Mouse (Mus musculus): ENCODE data around the gene Capzb. TPM values are rescaled to one million over a fixed set of nuclear protein-coding genes. Genes with fewer than 3 reads are reported as not detected.

The Capzb gene
- polyA plus RNA-seq, 1 experiment from 2014 or later: 415 TPM

GRCm38 (mm10) chr4:139287122-139287863 is 94.6 kb downstream of the Capzb start:
- ATAC-seq (ENCODE audit: low FRiP score, low TSS enrichment): no peak
- H3K4me2 ChIP-seq (replicated peaks; ENCODE audit: low read depth, low read length): no peak overlapping the region
- no peaks in the 10 kb centered on the region for H3K27me3 ChIP-seq (ENCODE audit: insufficient read depth, low read length)
- no peak overlapping the region for H3K4me3 ChIP-seq (ENCODE audit: low read length)
- 66% methylated on average over 18 of the region's 18 CpGs for WGBS
- H3K27ac ChIP-seq (ENCODE audit: low read length): no peak overlapping the region
- H3K9ac ChIP-seq (replicated peaks; ENCODE audit: low read length): no peak overlapping the region
- H3K9me3 ChIP-seq (ENCODE audit: low read length): no peaks in the 10 kb centered on the region
- H3K4me1 ChIP-seq (ENCODE audit: insufficient read depth, low read length): peaks cover 26% of the 10 kb centered on the region
- H3K36me3 ChIP-seq (ENCODE audit: insufficient read depth, low read length): peaks cover 51% of the 10 kb centered on the region

GRCm38 (mm10) chr4:139289017-139289416 is 96.3 kb downstream of the Capzb start:
- Histone ChIP-seq H3K4me1 (ENCODE audit: insufficient read depth, low read length) (peaks cover 10% of the 10 kb centered on the region), H3K27ac (ENCODE audit: low read length) (no peak overlapping the region), H3K4me3 (ENCODE audit: low read length) (no peak overlapping the region), H3K4me2 (replicated peaks; ENCODE audit: low read depth, low read length) (no peak overlapping the region), H3K9me3 (ENCODE audit: low read length) (no peaks in the 10 kb centered on the region), H3K9ac (replicated peaks; ENCODE audit: low read length) (no peak overlapping the region), H3K27me3 (ENCODE audit: insufficient read depth, low read length) (no peaks in the 10 kb centered on the region), H3K36me3 (ENCODE audit: insufficient read depth, low read length) (peaks cover 47% of the 10 kb centered on the region)
- 0 out of 2 replicates have a peak, but pooled peaks have one; percentile 24 for ATAC-seq (ENCODE audit: low FRiP score, low TSS enrichment)
- 72% methylated on average over 10 of the region's 10 CpGs for WGBS

DNA sequence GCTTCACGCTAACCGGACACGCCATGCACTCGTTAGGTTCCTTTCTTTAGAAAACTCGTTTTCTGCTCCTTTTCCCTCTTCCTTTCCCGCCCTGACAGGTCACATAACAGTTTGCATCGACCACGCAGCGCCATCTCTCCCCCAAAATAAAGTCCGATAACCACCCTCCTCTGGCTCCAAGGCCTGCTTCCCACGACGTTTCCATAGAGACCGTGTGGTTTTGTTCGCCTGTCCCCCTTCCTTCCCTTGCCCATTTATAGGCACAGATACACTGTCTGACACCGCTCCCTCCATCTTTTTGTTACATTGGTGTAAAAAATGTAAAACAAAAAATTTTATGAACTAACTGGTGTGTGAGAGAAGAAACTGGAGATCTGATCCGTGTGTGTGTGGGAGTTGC is 98.4 kb downstream of the Capzb start:
- 0 out of 2 replicates have a peak, but pooled peaks cover 2% of the 10 kb centered on the region for H3K4me1 ChIP-seq (ENCODE audit: insufficient read depth, low read length)
- H3K9me3 ChIP-seq (ENCODE audit: low read length): no peaks in the 10 kb centered on the region
- ATAC-seq (ENCODE audit: low FRiP score, low TSS enrichment): no peak
- H3K9ac ChIP-seq (replicated peaks; ENCODE audit: low read length): no peak overlapping the region
- H3K27ac ChIP-seq (ENCODE audit: low read length): no peak overlapping the region
- no peak overlapping the region for H3K4me3 ChIP-seq (ENCODE audit: low read length)
- WGBS: 75% methylated on average over 16 of the region's 16 CpGs
- peaks cover 44% of the 10 kb centered on the region for H3K36me3 ChIP-seq (ENCODE audit: insufficient read depth, low read length)
- H3K4me2 ChIP-seq (replicated peaks; ENCODE audit: low read depth, low read length): no peak overlapping the region
- H3K27me3 ChIP-seq (ENCODE audit: insufficient read depth, low read length): no peaks in the 10 kb centered on the region

GRCm38 (mm10) chr4:139292038-139292437 is 99.3 kb downstream of the Capzb start:
- no peak for ATAC-seq (ENCODE audit: low FRiP score, low TSS enrichment)
- Histone ChIP-seq H3K9ac (replicated peaks; ENCODE audit: low read length) (no peak overlapping the region), H3K4me2 (replicated peaks; ENCODE audit: low read depth, low read length) (no peak overlapping the region), H3K4me1 (ENCODE audit: insufficient read depth, low read length) (0 out of 2 replicates have a peak, but pooled peaks cover 2% of the 10 kb centered on the region), H3K9me3 (ENCODE audit: low read length) (no peaks in the 10 kb centered on the region), H3K36me3 (ENCODE audit: insufficient read depth, low read length) (peaks cover 42% of the 10 kb centered on the region), H3K27me3 (ENCODE audit: insufficient read depth, low read length) (no peaks in the 10 kb centered on the region), H3K4me3 (ENCODE audit: low read length) (no peak overlapping the region), H3K27ac (ENCODE audit: low read length) (no peak overlapping the region)
- WGBS: 90% methylated on average over 5 of the region's 5 CpGs

DNA sequence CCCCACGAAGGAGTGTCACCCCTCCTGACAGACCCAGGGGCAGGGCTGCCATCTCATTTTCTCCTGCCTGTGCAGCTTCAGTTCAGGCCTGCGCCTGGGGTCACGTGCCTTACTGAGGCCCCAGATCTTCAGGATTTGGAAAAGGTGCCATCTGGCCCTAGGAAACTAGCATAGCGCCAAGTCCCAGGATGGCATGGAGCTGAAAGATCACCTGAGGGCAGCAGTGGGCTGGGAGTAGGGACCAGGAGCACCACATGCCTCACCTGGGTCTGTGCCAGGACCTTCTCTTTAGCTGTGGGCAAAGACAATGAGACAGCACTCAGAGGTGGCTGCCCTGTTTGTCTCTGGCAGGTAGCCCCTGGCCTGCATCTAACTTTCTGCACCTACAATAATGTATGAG is 104.9 kb downstream of the Capzb start:
- ATAC-seq (ENCODE audit: low FRiP score, low TSS enrichment): no peak
- Histone ChIP-seq H3K4me3 (ENCODE audit: low read length) (no peak overlapping the region), H3K9ac (replicated peaks; ENCODE audit: low read length) (no peak overlapping the region), H3K4me1 (ENCODE audit: insufficient read depth, low read length) (no peaks in the 10 kb centered on the region), H3K4me2 (replicated peaks; ENCODE audit: low read depth, low read length) (no peak overlapping the region), H3K27me3 (ENCODE audit: insufficient read depth, low read length) (no peaks in the 10 kb centered on the region), H3K27ac (ENCODE audit: low read length) (no peak overlapping the region), H3K36me3 (ENCODE audit: insufficient read depth, low read length) (peaks cover 8% of the 10 kb centered on the region; the same call in 1 of the 2 replicates), H3K9me3 (ENCODE audit: low read length) (no peaks in the 10 kb centered on the region)
- 86% methylated on average over 4 of the region's 4 CpGs for WGBS

DNA sequence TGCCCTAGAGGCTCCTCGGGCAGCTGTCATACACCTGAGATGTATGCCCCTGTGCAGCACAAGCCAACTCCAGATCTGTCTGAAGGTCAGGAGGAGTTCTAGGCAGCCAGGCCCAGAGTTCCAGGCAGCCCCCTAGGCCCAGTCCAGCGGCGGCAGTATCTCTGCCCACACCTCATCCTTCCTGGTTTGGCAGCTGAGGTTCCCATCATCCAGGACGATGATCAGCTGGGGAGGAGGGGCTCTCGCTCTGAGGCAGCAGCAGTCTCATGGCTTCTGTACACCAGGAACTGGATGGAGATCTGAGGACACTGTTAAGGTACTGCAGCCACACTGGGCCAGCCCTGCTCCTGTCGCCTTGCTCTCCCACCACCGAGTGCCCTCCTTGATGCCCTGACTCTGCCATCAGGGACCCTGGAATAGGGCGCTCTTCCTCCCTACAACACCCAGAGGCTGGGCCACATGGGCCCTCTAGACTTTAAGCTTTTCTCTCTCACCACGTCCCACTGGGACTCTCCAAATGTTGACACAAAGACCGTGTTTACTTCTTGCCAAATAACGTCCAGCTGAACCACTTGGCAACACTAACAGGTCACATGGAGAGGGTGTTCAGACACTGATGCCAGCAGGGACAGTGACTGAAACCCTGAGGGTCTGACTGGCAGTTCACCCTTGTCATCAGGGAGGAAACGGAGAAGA is 106.1 kb downstream of the Capzb start:
- H3K9ac ChIP-seq (replicated peaks; ENCODE audit: low read length): no peak overlapping the region
- no peak overlapping the region for H3K4me3 ChIP-seq (ENCODE audit: low read length)
- no peaks in the 10 kb centered on the region for H3K9me3 ChIP-seq (ENCODE audit: low read length)
- peaks cover 8% of the 10 kb centered on the region; the same call in 1 of the 2 replicates for H3K36me3 ChIP-seq (ENCODE audit: insufficient read depth, low read length)
- no peak overlapping the region for H3K4me2 ChIP-seq (replicated peaks; ENCODE audit: low read depth, low read length)
- no peak for ATAC-seq (ENCODE audit: low FRiP score, low TSS enrichment)
- WGBS: 83% methylated on average over 12 of the region's 12 CpGs
- H3K4me1 ChIP-seq (ENCODE audit: insufficient read depth, low read length): no peaks in the 10 kb centered on the region
- no peak overlapping the region for H3K27ac ChIP-seq (ENCODE audit: low read length)
- H3K27me3 ChIP-seq (ENCODE audit: insufficient read depth, low read length): no peaks in the 10 kb centered on the region

- H3K36me3 ChIP-seq (ENCODE audit: insufficient read depth, low read length): peaks cover 8% of the 10 kb centered on the region; the same call in 1 of the 2 replicates
- H3K27me3 ChIP-seq (ENCODE audit: insufficient read depth, low read length): no peaks in the 10 kb centered on the region
- H3K27ac ChIP-seq (ENCODE audit: low read length): no peak overlapping the region
- no peak overlapping the region for H3K4me2 ChIP-seq (replicated peaks; ENCODE audit: low read depth, low read length)
- H3K4me3 ChIP-seq (ENCODE audit: low read length): no peak overlapping the region
- no peaks in the 10 kb centered on the region for H3K9me3 ChIP-seq (ENCODE audit: low read length)
- no peak overlapping the region for H3K9ac ChIP-seq (replicated peaks; ENCODE audit: low read length)
- no peaks in the 10 kb centered on the region for H3K4me1 ChIP-seq (ENCODE audit: insufficient read depth, low read length)
- no peak for ATAC-seq (ENCODE audit: low FRiP score, low TSS enrichment)
- WGBS: 91% methylated on average over 8 of the region's 8 CpGs
Measured at GRCm38 (mm10) chr4:139301780-139302179, 109.1 kb downstream of the Capzb start.

- no peak overlapping the region for H3K4me2 ChIP-seq (replicated peaks; ENCODE audit: low read depth, low read length)
- peaks cover 8% of the 10 kb centered on the region; the same call in 1 of the 2 replicates for H3K36me3 ChIP-seq (ENCODE audit: insufficient read depth, low read length)
- 65% methylated on average over 5 of the region's 5 CpGs for WGBS
- no peak overlapping the region for H3K4me3 ChIP-seq (ENCODE audit: low read length)
- no peaks in the 10 kb centered on the region for H3K4me1 ChIP-seq (ENCODE audit: insufficient read depth, low read length)
- ATAC-seq (ENCODE audit: low FRiP score, low TSS enrichment): no peak
- no peak overlapping the region for H3K9ac ChIP-seq (replicated peaks; ENCODE audit: low read length)
- H3K27me3 ChIP-seq (ENCODE audit: insufficient read depth, low read length): no peaks in the 10 kb centered on the region
- H3K27ac ChIP-seq (ENCODE audit: low read length): no peak overlapping the region
- no peaks in the 10 kb centered on the region for H3K9me3 ChIP-seq (ENCODE audit: low read length)
Measured at GRCm38 (mm10) chr4:139302241-139302640, 109.5 kb downstream of the Capzb start.

DNA sequence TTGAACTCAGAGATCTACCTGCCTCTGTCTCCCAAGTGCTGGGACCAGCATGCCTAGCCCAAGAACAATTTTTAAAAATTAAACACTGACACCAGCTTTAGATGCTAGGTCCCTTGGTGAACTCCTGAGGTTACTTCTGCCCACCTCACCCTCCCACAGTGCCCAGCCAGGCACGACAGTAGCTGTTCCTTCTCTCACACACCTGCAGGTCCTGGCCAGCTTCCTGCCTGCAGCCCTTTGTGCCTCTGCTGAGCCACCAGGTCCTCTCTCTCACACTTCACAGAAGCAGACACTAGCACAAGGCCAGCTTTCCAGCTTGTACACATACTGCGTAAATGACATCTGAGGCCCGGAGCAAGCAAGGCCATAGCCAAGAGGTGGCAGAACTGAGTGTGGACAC is 112.8 kb downstream of the Capzb start:
- Histone ChIP-seq H3K9ac (replicated peaks; ENCODE audit: low read length) (no peak overlapping the region; the same call in 1 of the 2 replicates), H3K4me2 (replicated peaks; ENCODE audit: low read depth, low read length) (no peak overlapping the region), H3K4me3 (ENCODE audit: low read length) (no peak overlapping the region), H3K36me3 (ENCODE audit: insufficient read depth, low read length) (0 out of 2 replicates have a peak, but pooled peaks cover 3% of the 10 kb centered on the region), H3K27ac (ENCODE audit: low read length) (no peak overlapping the region), H3K9me3 (ENCODE audit: low read length) (no peaks in the 10 kb centered on the region), H3K27me3 (ENCODE audit: insufficient read depth, low read length) (no peaks in the 10 kb centered on the region), H3K4me1 (ENCODE audit: insufficient read depth, low read length) (peaks cover 7% of the 10 kb centered on the region; the same call in 1 of the 2 replicates)
- ATAC-seq (ENCODE audit: low FRiP score, low TSS enrichment): no peak
- 80% methylated on average over 3 of the region's 3 CpGs for WGBS

DNA sequence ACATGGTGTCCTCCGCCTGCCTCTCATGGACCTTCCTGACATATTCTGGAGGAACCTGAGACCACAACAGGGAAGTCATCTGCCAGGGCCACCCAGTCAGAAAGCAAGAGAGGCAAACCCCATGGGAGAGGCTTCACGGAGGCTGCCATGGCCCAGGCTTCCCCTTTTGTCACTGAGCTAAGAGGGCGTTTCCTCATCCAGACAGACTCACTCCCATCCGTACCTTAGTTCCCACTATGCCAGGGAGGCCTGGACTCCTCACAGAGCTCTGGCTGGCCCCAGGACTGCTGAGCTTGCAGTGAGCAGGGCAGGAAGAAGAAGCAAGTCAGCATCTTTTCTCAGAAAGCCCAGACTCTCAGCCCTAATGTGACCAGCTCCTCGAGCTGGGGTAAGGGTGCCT is 115.2 kb downstream of the Capzb start:
- H3K4me1 ChIP-seq (ENCODE audit: insufficient read depth, low read length): peaks cover 19% of the 10 kb centered on the region; the same call in 1 of the 2 replicates
- H3K4me3 ChIP-seq (ENCODE audit: low read length): no peak overlapping the region
- H3K4me2 ChIP-seq (replicated peaks; ENCODE audit: low read depth, low read length): no peak overlapping the region
- H3K27ac ChIP-seq (ENCODE audit: low read length): no peak overlapping the region
- H3K27me3 ChIP-seq (ENCODE audit: insufficient read depth, low read length): no peaks in the 10 kb centered on the region
- no peak for ATAC-seq (ENCODE audit: low FRiP score, low TSS enrichment)
- H3K36me3 ChIP-seq (ENCODE audit: insufficient read depth, low read length): no peaks in the 10 kb centered on the region
- WGBS: 86% methylated on average over 5 of the region's 5 CpGs
- no peak overlapping the region for H3K9ac ChIP-seq (replicated peaks; ENCODE audit: low read length)
- no peaks in the 10 kb centered on the region for H3K9me3 ChIP-seq (ENCODE audit: low read length)

Data from kidney, embryonic 16.5 days (tissue).